Mouse (Mus musculus) heart, embryonic 10.5 days (tissue): ENCODE results near the gene Tmem53. TPM values are rescaled to one million over a fixed set of nuclear protein-coding genes. Genes with fewer than 3 reads are reported as not detected.
"Not testable (repeated sequence)": the region's sequence is repeated elsewhere in the genome, so short reads cannot be mapped to it uniquely, and the experiment has no call there.

Source experiments
- DNase-seq: peaks from one replicate; pipeline ENCODE4 v3.0.0-alpha.2; 2017; ENCODE audit warnings: low spot score
- H3K27ac ChIP-seq: fragments of 300-500 bp; sonication (generic); 2 replicates; pipeline ENCODE4 v1.5.1; 2016; ENCODE audit warnings: mild to moderate bottlenecking
- H3K27me3 ChIP-seq: fragments of 300-500 bp; sonication (generic); 2 replicates; pipeline ENCODE4 v1.6.1; 2016; ENCODE audit warnings: mild to moderate bottlenecking; ENCODE audit not compliant: poor library complexity, insufficient read depth, severe bottlenecking
- H3K36me3 ChIP-seq: fragments of 300-500 bp; sonication (generic); 2 replicates; pipeline ENCODE4 v1.6.1; 2016; ENCODE audit warnings: mild to moderate bottlenecking, moderate library complexity
- H3K4me1 ChIP-seq: fragments of 300-500 bp; sonication (generic); 2 replicates; pipeline ENCODE4 v1.6.1; 2016; ENCODE audit warnings: mild to moderate bottlenecking
- H3K4me3 ChIP-seq: fragments of 300-500 bp; sonication (generic); 2 replicates; pipeline ENCODE4 v1.5.1; 2016; ENCODE audit warnings: mild to moderate bottlenecking, moderate library complexity
- H3K9me3 ChIP-seq: fragments of 300-500 bp; sonication (generic); 2 replicates; pipeline ENCODE4 v1.6.1; 2016; ENCODE audit warnings: mild to moderate bottlenecking, moderate library complexity
- WGBS: fragments of 180-500 bp; shearing (Covaris S2); methylation state at CpG from one replicate; pipeline ENCODE4 v1.1.7; 2016; 5-methylcytosine and 5-hydroxymethylcytosine counted together
- polyA plus RNA-seq: library from polyadenylated mRNA; unstranded; fragments of >200 nt; fragmentation: Nextera tagmentation; extraction: Ambion mirVana; gene quantifications from 2 replicates; pipeline ENCODE4 v1.2.1, GENCODE M21; 2016

Gene Tmem53
- polyA plus RNA-seq, 1 experiment from 2014 or later = 11.0 TPM

DNA sequence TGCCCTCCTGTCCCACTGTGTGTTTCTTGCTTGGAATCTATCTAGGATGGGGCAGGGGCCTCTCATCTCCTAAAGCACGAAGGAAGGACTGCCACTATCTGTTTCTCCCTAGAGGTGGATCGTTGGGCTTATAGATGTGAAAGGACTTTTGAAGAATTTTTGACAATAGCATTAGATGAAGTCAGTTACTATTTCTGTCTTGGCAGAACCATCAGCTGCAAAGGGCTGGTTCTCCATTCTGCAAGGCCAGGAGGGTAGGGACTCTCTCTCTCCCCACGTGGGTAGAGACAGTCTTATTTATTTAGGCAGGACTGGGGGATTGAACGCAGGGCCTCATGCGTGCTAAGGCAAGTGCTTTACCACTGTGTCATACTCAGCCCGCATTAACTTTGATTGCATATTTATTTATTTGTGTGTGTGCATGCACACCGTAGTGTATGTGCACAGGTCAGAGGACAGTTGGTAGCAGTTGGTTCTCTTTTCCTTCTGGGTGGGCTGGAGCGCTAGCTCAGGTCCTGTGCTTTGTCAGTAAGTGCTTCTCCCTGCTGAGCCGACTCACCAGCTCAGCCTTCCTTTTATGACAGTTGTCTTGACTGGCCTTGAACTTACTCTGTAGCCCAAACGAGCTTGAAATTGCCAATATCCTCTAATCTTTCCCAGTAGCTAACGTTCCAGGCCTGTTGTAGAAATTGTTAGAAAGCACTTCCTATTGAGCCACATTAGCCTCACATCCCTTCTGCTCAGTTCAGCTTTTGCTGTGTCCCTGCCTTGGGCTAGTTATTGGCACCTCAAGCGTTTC lies 1.7 kb downstream of the Tmem53 start:
- no peak overlapping the region for H3K4me3 ChIP-seq
- DNase-seq = no peak
- no peak overlapping the region for H3K27ac ChIP-seq
- peaks cover 6% of the 10 kb centered on the region; the same call in 1 of the 2 replicates for H3K27me3 ChIP-seq
- H3K9me3 ChIP-seq = no peaks in the 10 kb centered on the region
- no peaks in the 10 kb centered on the region for H3K36me3 ChIP-seq
- WGBS = 60% methylated on average over 12 of the region's 12 CpGs
- peaks cover 21% of the 10 kb centered on the region for H3K4me1 ChIP-seq

DNA sequence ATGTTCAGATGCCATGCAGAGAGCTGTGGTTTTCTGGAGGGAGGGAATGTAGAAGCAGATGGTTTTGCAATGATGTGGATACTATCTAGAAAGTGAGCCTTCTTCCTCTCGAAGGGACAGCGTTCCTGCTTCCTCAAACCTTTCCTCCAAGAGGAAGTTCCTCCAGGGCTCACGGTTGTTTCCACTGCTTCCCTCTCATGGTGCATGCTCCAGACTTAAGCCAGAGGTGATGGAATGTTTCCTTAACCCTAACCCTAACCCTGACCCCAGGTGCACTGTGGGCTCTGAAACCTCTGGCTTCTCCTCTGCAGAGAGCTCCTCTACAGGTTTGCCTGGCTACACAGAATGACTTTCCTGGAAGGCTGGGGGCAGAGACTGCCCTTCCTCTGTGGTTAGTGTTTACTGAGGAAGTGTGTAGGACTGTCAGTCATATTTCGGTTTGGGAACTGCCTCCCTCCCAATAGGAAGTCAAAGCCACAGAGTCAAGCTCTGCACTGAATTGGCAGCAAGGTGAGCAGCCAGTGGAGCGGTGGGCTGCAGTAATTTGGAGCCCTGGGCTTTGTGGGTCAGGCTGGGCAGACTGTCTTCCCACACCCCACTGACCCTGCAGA lies 2.4 kb downstream of the Tmem53 start:
- no peak overlapping the region for H3K4me3 ChIP-seq
- 53% methylated on average over 5 of the region's 5 CpGs for WGBS
- H3K27me3 ChIP-seq = peaks cover 6% of the 10 kb centered on the region; the same call in 1 of the 2 replicates
- H3K27ac ChIP-seq = no peak overlapping the region
- no peak for DNase-seq
- peaks cover 21% of the 10 kb centered on the region for H3K4me1 ChIP-seq
- H3K9me3 ChIP-seq = no peaks in the 10 kb centered on the region
- H3K36me3 ChIP-seq = no peaks in the 10 kb centered on the region

DNA sequence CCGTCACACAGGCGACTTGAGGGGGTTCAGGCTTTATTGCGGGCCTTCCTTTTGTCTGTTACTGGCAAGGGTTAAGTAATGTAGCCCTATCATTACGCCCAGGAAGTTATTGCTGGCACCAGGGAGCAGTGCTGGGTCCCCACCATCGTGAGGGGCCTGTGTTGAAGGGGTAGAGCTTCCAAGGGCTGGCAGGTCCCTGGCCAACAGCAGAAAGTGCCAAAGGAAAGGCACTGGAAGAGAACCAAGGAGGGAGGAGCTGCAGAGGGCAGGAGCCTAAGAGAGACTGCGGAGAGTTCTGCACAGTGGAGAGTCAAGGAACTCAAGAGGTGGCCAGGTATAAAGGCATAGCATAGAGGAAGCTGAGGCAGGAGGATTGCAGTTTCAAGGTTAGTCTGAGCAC lies 2.9 kb downstream of the Tmem53 start:
- Histone ChIP-seq H3K9me3 (no peaks in the 10 kb centered on the region), H3K4me1 (peaks cover 21% of the 10 kb centered on the region), H3K36me3 (no peaks in the 10 kb centered on the region), H3K27ac (no peak overlapping the region), H3K4me3 (no peak overlapping the region), H3K27me3 (peaks cover 6% of the 10 kb centered on the region; the same call in 1 of the 2 replicates)
- no peak for DNase-seq
- 60% methylated on average over 6 of the region's 6 CpGs for WGBS

DNA sequence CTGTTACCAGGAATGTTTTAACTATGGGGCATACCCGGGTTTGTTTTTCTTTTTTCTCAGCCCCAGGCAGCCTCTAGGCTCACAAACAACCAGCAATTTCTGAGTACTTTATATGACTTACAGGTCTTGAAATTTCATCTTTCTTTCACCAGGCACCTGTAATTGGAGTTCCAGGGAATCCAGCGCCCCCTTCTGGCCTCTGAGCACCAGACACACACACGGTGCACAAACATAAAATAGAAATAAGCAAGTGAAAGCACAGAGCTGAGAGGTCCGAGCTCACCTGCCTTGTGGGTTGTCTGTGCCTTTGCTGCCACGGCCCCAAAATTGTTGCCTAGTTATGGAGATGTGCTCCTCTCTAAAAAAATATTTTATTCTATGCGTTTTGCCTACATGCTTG lies 8.2 kb downstream of the Tmem53 start:
- H3K27ac ChIP-seq, H3K27me3 ChIP-seq, DNase-seq, H3K4me3 ChIP-seq, H3K4me1 ChIP-seq, H3K9me3 ChIP-seq, H3K36me3 ChIP-seq: not testable (repeated sequence)
- WGBS = 66% methylated on average over 6 of the region's 6 CpGs

DNA sequence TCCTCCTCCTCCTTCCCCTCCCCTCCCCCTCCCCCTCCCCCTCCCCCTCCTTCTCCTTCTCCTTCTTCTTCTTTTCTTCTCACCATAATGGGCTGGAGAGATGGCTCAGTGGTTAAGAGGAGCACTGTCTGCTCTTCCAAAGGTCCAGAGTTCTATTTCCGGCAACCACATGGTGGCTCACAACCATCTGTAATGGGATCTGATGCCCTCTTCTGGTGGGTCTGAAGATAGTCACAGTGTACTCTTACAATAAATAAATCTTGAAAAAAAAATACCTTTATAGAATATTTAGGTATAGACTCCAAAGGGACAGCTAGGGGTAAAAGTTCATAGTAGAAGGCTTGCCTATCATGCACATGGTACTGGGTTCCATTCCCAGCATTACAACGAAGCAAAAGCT lies 9.5 kb downstream of the Tmem53 start:
- Histone ChIP-seq H3K4me3 (no peak overlapping the region), H3K4me1 (no peaks in the 10 kb centered on the region), H3K27me3 (0 out of 2 replicates have a peak, but pooled peaks cover 5% of the 10 kb centered on the region), H3K9me3 (no peaks in the 10 kb centered on the region), H3K27ac (no peak overlapping the region), H3K36me3 (no peaks in the 10 kb centered on the region)
- no peak for DNase-seq
- 71% methylated on average over 2 of the region's 2 CpGs for WGBS

DNA sequence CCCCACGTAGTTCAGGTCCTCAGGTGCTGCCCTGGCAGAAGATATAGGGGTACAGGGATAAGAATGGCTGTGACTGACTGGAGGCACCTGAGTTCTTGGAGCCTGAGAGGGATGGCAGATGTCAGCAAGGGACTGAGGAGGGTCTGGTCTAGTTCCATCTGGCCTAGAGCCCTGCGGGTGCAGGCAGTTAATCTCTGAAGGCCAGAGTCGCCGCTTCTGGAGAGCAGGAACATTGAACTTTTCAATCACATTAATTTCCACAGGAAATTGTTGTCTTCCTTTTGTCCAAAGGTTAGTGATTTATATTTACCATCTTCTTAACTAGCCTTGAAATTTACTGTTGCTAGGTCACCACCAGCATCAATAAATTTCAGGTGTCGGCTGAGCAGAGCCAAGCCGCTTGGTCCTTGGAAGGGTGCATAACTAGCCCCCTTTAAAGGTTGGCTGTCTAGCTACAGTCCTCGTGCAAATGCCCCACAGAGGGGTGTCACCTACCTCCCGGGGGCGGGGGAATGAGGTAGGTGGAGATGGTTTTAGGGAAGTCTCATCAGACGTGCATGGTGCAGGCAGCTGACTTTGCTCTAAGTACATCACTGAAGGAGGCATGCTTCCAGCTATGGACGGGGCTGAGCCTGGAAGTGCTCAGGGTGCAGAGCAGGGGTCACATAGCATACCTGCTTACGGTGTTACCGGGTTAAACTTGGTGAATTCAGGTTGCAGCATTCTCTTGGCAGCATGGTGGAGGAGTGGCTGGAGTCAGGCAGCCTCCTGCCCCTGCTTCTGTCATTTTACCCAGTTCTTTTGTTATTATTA lies 10.6 kb downstream of the Tmem53 start:
- no peaks in the 10 kb centered on the region for H3K4me1 ChIP-seq
- H3K4me3 ChIP-seq = no peak overlapping the region
- WGBS = 73% methylated on average over 13 of the region's 13 CpGs
- DNase-seq = no peak
- H3K9me3 ChIP-seq = no peaks in the 10 kb centered on the region
- H3K27me3 ChIP-seq = 0 out of 2 replicates have a peak, but pooled peaks cover 5% of the 10 kb centered on the region
- no peak overlapping the region for H3K27ac ChIP-seq
- no peaks in the 10 kb centered on the region for H3K36me3 ChIP-seq

DNA sequence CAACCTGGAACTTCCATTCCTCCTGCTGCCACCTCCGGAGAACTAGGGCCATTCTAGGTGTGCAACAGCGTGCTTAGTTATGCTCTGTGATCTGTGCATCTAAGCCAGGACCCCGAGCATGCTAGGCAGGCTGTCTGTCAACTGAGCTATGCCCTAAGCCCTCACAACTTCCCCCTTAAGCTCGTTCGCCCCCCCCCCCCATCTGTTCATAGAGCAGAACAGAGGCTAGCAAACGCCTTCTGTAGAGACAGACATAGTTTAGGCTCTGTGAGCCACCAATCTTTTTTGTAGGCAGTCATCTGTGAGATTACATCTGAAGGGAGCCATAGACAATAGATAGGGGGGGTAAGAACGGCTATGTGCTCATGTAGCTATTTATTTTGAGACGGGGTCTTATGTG lies 11.2 kb downstream of the Tmem53 start:
- Histone ChIP-seq H3K36me3 (no peaks in the 10 kb centered on the region), H3K27ac (no peak overlapping the region), H3K27me3 (0 out of 2 replicates have a peak, but pooled peaks cover 11% of the 10 kb centered on the region), H3K4me3 (no peak overlapping the region), H3K9me3 (no peaks in the 10 kb centered on the region), H3K4me1 (0 out of 2 replicates have a peak, but pooled peaks cover 3% of the 10 kb centered on the region)
- WGBS = 69% methylated on average over 8 of the region's 8 CpGs
- no peak for DNase-seq

DNA sequence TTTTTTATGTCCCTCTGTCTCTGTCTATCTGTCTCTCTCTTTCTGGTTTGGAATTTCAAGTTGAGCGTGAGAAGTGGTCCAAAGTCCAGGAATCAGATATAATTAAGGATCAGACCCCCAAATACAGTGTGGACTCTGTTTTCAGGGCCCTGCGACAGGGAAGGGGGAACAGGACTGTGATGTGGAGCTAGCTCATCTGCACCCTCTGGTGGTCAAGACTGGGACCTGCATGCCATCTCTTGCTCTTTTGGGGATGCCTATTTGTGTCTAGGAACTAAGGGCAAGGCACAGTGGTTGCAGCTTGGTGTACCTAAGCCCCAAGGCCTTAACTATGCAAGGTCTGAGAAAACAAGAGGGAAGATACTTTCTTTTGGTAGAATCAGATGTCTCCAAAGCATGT lies 15.5 kb downstream of the Tmem53 start:
- no peak overlapping the region for H3K27ac ChIP-seq
- H3K36me3 ChIP-seq = peaks cover 12% of the 10 kb centered on the region
- 8% methylated on average over 2 of the region's 2 CpGs for WGBS
- peaks cover 28% of the 10 kb centered on the region; the same call in 1 of the 2 replicates for H3K27me3 ChIP-seq
- DNase-seq = no peak
- no peak overlapping the region for H3K4me3 ChIP-seq
- no peaks in the 10 kb centered on the region for H3K9me3 ChIP-seq
- peaks cover 7% of the 10 kb centered on the region; the same call in 1 of the 2 replicates for H3K4me1 ChIP-seq

DNA sequence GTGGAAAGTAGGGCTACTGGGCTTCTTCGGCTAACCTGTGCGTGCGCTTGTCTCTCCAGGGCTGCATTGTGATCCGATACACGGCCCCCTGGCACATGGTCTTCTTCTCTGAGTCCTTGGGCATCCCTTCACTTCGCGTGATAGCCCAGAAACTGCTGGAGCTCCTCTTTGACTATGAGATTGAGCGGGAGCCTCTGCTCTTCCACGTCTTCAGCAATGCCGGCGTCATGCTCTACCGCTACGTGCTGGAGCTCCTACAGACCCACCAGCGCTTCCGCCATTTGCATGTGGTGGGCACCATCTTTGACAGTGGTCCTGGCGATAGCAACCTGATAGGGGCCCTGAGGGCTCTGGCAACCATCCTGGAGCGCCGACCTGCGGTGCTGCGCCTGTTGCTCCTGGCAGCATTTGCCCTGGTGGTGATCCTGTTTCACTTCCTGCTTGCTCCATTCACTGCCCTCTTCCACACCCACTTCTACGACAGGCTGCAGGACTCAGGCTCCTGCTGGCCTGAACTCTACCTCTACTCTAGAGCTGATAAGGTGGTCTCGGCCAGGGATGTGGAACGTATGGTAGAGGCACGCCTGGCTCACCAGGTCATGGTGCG lies 16.2 kb downstream of the Tmem53 start:
- WGBS = 76% methylated on average over 25 of the region's 25 CpGs
- Histone ChIP-seq H3K27me3 (peaks cover 28% of the 10 kb centered on the region; the same call in 1 of the 2 replicates), H3K9me3 (no peaks in the 10 kb centered on the region), H3K4me3 (no peak overlapping the region), H3K27ac (no peak overlapping the region), H3K36me3 (peaks cover 18% of the 10 kb centered on the region), H3K4me1 (peaks cover 12% of the 10 kb centered on the region; the same call in 1 of the 2 replicates)
- no peak for DNase-seq

DNA sequence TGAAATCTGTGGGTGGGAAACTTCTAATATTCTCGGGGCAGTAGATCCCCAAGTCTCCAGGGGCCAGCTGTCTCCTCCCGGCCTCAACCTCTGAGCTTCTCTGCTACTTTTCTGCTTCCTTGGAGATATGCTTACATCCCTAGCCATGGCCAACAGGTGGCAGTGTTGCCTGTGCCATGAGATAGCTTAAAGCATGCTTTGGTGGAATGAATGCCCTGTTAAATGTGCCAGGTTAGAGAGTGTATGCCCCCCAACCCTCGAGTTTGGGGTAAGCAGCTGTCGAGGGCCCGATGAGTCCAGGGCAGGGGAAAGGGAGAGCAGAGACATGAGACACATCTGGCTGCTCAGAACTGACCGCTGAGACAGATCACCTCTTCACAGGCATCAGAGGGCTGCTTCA lies 18.5 kb downstream of the Tmem53 start:
- H3K4me3 ChIP-seq = no peak overlapping the region
- H3K27me3 ChIP-seq = peaks cover 28% of the 10 kb centered on the region; the same call in 1 of the 2 replicates
- peaks cover 14% of the 10 kb centered on the region; the same call in 1 of the 2 replicates for H3K4me1 ChIP-seq
- peaks cover 10% of the 10 kb centered on the region for H3K9me3 ChIP-seq
- peaks cover 42% of the 10 kb centered on the region for H3K36me3 ChIP-seq
- H3K27ac ChIP-seq = no peak overlapping the region
- 13% methylated on average over 6 of the region's 6 CpGs for WGBS
- DNase-seq = peak; percentile 88

DNA sequence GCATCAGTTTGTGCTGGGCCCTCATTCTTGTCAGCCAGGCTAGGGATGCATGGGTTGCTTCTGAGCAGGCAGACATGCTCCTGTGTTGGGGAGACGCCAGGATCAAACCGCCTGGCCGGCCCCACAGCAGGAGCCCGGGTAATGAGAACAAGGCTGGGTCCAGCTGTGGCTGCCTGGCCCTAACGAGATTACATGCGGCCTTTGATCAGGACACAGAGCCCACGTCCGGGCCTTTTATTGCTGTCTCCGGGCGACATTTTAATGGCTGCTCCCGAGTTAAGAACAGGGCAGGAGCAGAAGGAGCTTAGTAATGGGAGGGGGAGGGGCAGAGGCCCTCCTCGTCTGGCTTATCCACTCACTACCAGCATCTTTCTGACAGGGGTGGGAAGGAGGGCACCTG lies 20.7 kb downstream of the Tmem53 start:
- WGBS = 30% methylated on average over 12 of the region's 12 CpGs
- Histone ChIP-seq H3K36me3 (peaks cover 63% of the 10 kb centered on the region), H3K27ac (no peak overlapping the region), H3K4me3 (no peak overlapping the region), H3K4me1 (peaks cover 17% of the 10 kb centered on the region; the same call in 1 of the 2 replicates), H3K27me3 (peaks cover 22% of the 10 kb centered on the region; the same call in 1 of the 2 replicates), H3K9me3 (peaks cover 10% of the 10 kb centered on the region)
- no peak for DNase-seq

DNA sequence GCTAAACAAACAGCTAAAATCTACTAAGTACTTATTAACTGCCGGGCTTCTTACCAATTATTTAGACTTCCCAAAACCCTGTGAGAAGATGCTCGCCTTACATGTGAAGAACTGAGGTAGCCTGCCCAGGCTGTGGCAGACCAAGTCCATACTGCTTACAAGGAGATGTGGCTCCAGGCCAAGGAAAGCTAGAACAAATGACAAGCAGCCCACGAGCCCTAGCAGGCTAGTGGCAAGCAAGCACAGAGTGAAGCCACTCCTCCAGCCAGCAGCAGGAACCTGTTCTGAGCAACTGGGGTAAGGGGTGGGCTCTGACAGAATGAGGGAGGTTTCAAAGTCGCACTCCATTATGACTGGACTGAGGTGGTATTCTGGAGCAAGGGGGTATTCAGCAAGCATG lies 23.0 kb downstream of the Tmem53 start:
- peaks cover 84% of the 10 kb centered on the region for H3K36me3 ChIP-seq
- 95% methylated on average over 4 of the region's 4 CpGs for WGBS
- H3K27ac ChIP-seq = no peak overlapping the region
- no peaks in the 10 kb centered on the region for H3K27me3 ChIP-seq
- H3K9me3 ChIP-seq = peaks cover 10% of the 10 kb centered on the region
- DNase-seq = no peak
- H3K4me1 ChIP-seq = peaks cover 22% of the 10 kb centered on the region
- no peak overlapping the region for H3K4me3 ChIP-seq
